Mouse (Mus musculus): Measurements from ENCODE around the gene Rtl8b. TPM values are rescaled to one million over a fixed set of nuclear protein-coding genes. Genes with fewer than 3 reads are reported as not detected.
"Not testable (repeated sequence)": the region's sequence is repeated elsewhere in the genome, so short reads cannot be mapped to it uniquely, and the experiment has no call there.

Gene Rtl8b
- polyA plus RNA-seq, 1 experiment from 2014 or later, result 114 TPM

DNA sequence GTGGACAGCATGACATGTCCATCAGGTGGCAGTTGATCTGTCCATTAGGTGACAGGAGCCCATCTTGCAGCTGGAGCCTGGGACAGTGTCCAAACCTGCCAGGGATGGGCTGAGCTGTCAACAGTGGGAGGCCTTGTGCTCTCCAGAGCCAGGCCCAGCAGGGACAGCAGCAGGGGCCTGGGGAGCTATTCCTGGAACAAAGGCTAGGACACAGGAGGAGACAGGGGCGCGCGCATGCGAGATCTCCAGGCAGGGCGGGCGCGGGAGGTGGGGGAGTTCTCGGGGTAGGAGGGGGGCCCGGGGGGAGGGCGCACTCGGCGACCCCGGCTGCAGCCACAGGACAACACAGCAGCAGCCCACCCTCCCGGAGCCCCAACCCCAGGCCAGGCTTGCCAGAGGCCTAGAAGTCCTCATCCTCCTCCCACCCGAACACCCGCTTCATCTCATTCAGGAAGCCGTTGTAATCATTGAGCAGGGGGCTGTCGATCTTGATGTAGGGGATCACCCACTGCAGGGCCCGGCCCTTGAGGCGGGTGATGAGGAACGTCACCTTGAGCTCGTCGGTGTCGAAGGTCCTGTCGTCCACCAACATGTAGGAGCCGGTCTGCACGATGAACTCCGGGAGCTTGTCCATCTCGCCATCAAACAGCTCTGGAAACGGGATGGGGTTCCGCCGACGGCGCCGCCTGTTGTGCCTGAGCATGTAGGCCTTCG lies 494 bp downstream of the Rtl8b start:
- WGBS, result no CpG with 5 or more reads among the region's 36 CpGs
- not testable (repeated sequence) for H3K9me3 ChIP-seq; H3K9ac ChIP-seq; H3K27ac ChIP-seq; H3K4me1 ChIP-seq; H3K27me3 ChIP-seq (replicated peaks); H3K36me3 ChIP-seq
- peak overlapping the region; percentile 45 for H3K4me2 ChIP-seq (replicated peaks)
- peak; percentile 63 for ATAC-seq (ENCODE audit: low FRiP score, low read depth)
- 0 out of 2 replicates have a peak overlapping the region, but pooled peaks have one; percentile 11 for H3K4me3 ChIP-seq

DNA sequence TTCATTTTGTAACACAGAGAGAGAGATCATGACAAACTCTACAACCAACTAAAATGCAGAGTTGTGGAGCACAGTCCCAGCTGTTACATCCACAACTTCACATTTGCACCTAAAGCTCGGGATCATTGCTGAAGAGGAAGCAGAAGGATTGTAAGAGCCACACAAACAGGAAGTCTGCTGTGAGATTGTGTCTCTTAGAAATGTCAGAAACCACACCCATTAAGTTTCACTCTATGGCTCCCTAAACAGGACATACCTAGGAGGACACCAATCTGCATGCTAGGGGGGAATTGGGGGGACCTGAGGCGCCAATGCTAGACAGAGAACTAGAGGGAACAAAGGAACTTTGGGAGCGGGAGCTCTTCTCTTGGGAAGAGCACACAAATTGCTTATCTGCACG lies 17.3 kb downstream of the Rtl8b start:
- ATAC-seq (ENCODE audit: low FRiP score, low read depth); H3K36me3 ChIP-seq; H3K9me3 ChIP-seq; H3K9ac ChIP-seq; H3K27ac ChIP-seq; H3K4me2 ChIP-seq (replicated peaks); H3K4me1 ChIP-seq; H3K4me3 ChIP-seq; H3K27me3 ChIP-seq (replicated peaks): not testable (repeated sequence)
- WGBS, result 65% methylated on average over 4 of the region's 4 CpGs

DNA sequence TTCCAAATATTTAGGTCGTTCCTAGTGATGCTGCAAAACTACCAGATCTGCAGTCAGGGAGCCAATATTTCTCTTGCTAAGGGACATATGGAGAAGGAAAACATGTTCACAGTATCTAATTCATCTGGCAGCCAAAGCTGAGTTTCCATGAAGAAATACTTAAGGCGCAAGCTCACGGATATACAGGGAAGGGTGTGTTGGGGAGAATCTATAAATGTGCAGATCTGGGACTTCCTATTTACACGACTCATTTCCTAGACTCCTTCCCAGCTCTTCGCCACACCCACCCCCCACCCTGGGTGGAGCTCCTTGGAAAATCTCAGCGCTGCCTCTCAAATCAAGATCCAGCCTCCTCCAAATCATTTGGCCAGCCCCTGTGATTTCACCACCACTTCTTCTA lies 24.3 kb downstream of the Rtl8b start:
- no peak overlapping the region for H3K27ac ChIP-seq
- no peak for ATAC-seq (ENCODE audit: low FRiP score, low read depth)
- no peaks in the 10 kb centered on the region for H3K36me3 ChIP-seq
- H3K9ac ChIP-seq, result no peak overlapping the region
- H3K27me3 ChIP-seq (replicated peaks), result no peaks in the 10 kb centered on the region
- no peak overlapping the region for H3K4me2 ChIP-seq (replicated peaks)
- H3K9me3 ChIP-seq, result no peaks in the 10 kb centered on the region
- no peak overlapping the region for H3K4me3 ChIP-seq
- no peaks in the 10 kb centered on the region for H3K4me1 ChIP-seq
- WGBS, result 73% methylated on average over 6 of the region's 6 CpGs

DNA sequence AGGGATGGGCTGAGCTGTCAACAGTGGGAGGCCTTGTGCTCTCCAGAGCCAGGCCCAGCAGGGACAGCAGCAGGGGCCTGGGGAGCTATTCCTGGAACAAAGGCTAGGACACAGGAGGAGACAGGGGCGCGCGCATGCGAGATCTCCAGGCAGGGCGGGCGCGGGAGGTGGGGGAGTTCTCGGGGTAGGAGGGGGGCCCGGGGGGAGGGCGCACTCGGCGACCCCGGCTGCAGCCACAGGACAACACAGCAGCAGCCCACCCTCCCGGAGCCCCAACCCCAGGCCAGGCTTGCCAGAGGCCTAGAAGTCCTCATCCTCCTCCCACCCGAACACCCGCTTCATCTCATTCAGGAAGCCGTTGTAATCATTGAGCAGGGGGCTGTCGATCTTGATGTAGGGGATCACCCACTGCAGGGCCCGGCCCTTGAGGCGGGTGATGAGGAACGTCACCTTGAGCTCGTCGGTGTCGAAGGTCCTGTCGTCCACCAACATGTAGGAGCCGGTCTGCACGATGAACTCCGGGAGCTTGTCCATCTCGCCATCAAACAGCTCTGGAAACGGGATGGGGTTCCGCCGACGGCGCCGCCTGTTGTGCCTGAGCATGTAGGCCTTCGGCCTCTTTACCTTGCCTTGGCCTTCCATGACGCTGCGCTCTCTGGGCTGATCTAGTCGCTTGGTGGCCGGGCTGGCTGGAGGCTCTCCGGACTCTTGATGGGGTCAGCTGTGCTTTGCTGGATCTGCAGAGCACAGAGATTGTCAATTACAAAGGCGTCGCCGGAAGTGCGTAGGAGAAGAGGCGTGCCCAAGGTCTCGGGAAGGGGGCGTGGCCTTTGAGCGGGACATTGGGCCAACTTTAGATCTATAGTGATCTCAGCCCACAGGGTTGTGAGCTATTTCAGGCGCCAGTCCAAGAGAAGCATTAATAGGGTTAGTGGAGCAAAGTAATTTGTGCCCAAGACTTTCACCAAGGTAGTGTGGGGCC lies 26.9 kb downstream of the Rtl8b start, which contains the start of gene Rtl8a:
Gene Rtl8a (minus strand): TSS at position 703 of the 982 bp plus-strand sequence.
- 23% methylated on average over 10 of the region's 50 CpGs for WGBS
- H3K36me3 ChIP-seq; H3K4me1 ChIP-seq; H3K27me3 ChIP-seq (replicated peaks); H3K9me3 ChIP-seq; H3K27ac ChIP-seq: not testable (repeated sequence)
- Histone ChIP-seq H3K4me2 (replicated peaks) (peak within 1 kb of the TSS; percentile 50), H3K4me3 (peak within 1 kb of the TSS; percentile 22), H3K9ac (0 out of 2 replicates have a peak within 1 kb of the TSS, but pooled peaks have one; percentile 26)
- ATAC-seq (ENCODE audit: low FRiP score, low read depth), result peak; percentile 95

DNA sequence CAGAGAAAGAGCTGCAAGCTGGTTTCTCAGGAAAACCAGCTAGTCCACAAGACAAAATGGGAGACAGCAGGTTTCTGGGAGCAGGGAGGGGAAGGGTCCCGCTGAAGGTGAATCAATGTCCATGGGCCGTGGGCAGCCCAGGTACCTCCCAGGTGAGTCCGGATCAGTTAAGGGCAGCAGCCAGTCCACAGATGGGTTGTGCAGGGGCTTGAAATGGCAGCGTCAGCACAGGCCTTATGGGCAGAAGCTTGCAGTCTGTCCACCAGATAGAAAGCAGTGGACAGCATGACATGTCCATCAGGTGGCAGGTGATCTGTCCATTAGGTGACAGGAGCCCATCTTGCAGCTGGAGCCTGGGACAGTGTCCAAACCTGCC lies 27.6 kb downstream of the Rtl8b start:
- ATAC-seq (ENCODE audit: low FRiP score, low read depth), result peak; percentile 25
- Histone ChIP-seq H3K4me2 (replicated peaks) (peak overlapping the region; percentile 45), H3K4me3 (0 out of 2 replicates have a peak overlapping the region, but pooled peaks have one; percentile 16), H3K9ac (0 out of 2 replicates have a peak overlapping the region, but pooled peaks have one; percentile 26)
- not testable (repeated sequence) for H3K27me3 ChIP-seq (replicated peaks); H3K4me1 ChIP-seq; H3K9me3 ChIP-seq; H3K36me3 ChIP-seq; H3K27ac ChIP-seq
- 57% methylated on average over 4 of the region's 4 CpGs for WGBS

DNA sequence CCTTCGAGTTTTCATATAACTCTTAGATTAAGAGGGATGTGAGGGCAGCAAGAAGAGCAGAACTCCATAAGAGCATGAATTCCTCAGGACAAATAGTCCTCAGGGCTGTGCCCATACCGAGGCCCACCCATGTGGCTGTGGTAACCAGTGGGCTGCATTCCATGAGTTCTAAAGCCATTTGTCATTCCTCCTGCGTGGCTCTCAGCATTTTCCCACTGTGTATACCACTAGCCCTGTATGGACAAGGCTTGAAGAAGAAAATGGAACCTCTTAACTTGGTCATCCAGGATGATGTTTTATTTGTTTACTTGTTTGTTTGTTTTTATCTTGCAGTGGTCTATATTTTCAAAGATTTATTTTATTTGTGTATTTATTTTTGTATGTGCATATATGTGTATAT lies 32.1 kb downstream of the Rtl8b start:
- not testable (repeated sequence) for H3K9me3 ChIP-seq; H3K4me3 ChIP-seq; H3K36me3 ChIP-seq; H3K4me1 ChIP-seq; H3K9ac ChIP-seq; ATAC-seq (ENCODE audit: low FRiP score, low read depth); H3K4me2 ChIP-seq (replicated peaks); H3K27ac ChIP-seq; H3K27me3 ChIP-seq (replicated peaks)
- WGBS, result 56% methylated on average over 3 of the region's 3 CpGs

Other genes starting within 250 kb of the Rtl8b start
- gene Etd, start 235.5 kb downstream of the Rtl8b start, polyA plus RNA-seq (2016; fragmentation: Nextera tagmentation; extraction: Ambion mirVana), result not detected in 2 replicates
- gene Rtl8c, start 62.4 kb downstream of the Rtl8b start, polyA plus RNA-seq (2016; fragmentation: Nextera tagmentation; extraction: Ambion mirVana), result 111 and 113 TPM in 2 replicates
- gene Gm14597, start 61.4 kb downstream of the Rtl8b start, polyA plus RNA-seq (2016; fragmentation: Nextera tagmentation; extraction: Ambion mirVana), result not detected in 2 replicates
- gene Rtl8a, start 26.7 kb downstream of the Rtl8b start, polyA plus RNA-seq (2016; fragmentation: Nextera tagmentation; extraction: Ambion mirVana), result 146 and 157 TPM in 2 replicates
- gene 4930502E18Rik, start 54.4 kb upstream of the Rtl8b start, polyA plus RNA-seq (2016; fragmentation: Nextera tagmentation; extraction: Ambion mirVana), result 0.18 and 0.35 TPM in 2 replicates
- 0.15 TPM in 1 of 2 replicates, not detected in the other for gene 1700013H16Rik, start 87.4 kb upstream of the Rtl8b start, polyA plus RNA-seq (2016; fragmentation: Nextera tagmentation; extraction: Ambion mirVana)
- gene Zfp36l3, start 106.0 kb upstream of the Rtl8b start, polyA plus RNA-seq (2016; fragmentation: Nextera tagmentation; extraction: Ambion mirVana), result not detected in 2 replicates
- gene Xlr, start 127.3 kb upstream of the Rtl8b start, polyA plus RNA-seq (2016; fragmentation: Nextera tagmentation; extraction: Ambion mirVana), result 0.28 and 0.44 TPM in 2 replicates